Mouse (Mus musculus) stomach, postnatal 0 days (tissue): Measurements from ENCODE around the gene Pip5k1b.

Experiments used
- CTCF ChIP-seq: IDR thresholded peaks from 2 replicates; pipeline ENCODE4 v1.5.1; 2016; ENCODE audit warnings: antibody characterized with exemption, low read depth, mild to moderate bottlenecking, moderate library complexity
- EP300 ChIP-seq: optimal IDR thresholded peaks from 2 replicates; pipeline ENCODE3; 2016; ENCODE audit warnings: antibody characterized with exemption

DNA sequence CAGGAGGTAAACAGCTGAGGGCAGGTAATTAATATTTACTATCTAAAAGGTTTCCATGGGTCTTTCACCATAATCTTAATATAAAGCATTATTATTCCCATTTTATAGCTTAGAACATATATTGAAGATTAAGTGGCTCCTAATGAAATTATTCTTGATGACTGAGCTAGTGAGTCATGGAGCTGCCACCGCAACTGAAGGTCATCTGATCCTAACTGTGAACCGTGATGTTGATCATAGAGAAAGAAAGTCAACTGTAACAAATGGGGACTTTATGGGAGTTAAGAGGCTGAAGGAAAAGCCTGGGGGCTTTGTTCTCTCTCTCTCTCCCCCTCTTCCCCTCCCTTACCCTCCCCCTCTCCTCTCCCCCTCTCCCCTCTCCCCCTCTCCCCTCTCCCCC lies 31.1 kb upstream of the Pip5k1b start:
- TF ChIP-seq CTCF: no peak
- TF ChIP-seq EP300: no peak
